Mouse (Mus musculus) limb, embryonic 13.5 days (tissue): ENCODE data around the gene Rpl5. TPM values are rescaled to one million over a fixed set of nuclear protein-coding genes. Genes with fewer than 3 reads are reported as not detected.

ENCODE experiments used
- ATAC-seq: fragments of 200-750 bp; cut with Nextera tagmentation; 2 replicates; pipeline ENCODE4 v1.8.0; 2017; ENCODE audit warnings: low read depth, moderate number of reproducible peaks, moderate TSS enrichment; ENCODE audit not compliant: low FRiP score
- H3K27ac ChIP-seq: fragments of 300-500 bp; sonication (generic); 2 replicates; pipeline ENCODE4 v1.5.1; 2015; ENCODE audit warnings: inconsistent platforms, mild to moderate bottlenecking, moderate library complexity
- H3K27me3 ChIP-seq: fragments of 300-500 bp; sonication (generic); 2 replicates; pipeline ENCODE4 v1.6.1; 2015; ENCODE audit warnings: mild to moderate bottlenecking, inconsistent platforms
- H3K36me3 ChIP-seq: fragments of 300-500 bp; sonication (generic); 2 replicates; pipeline ENCODE4 v1.6.1; 2015; ENCODE audit warnings: inconsistent platforms, mild to moderate bottlenecking, moderate library complexity
- H3K4me1 ChIP-seq: fragments of 300-500 bp; sonication (generic); 2 replicates; pipeline ENCODE4 v1.6.1; 2015; ENCODE audit warnings: inconsistent platforms
- H3K4me2 ChIP-seq: fragments of 300-500 bp; sonication (generic); replicated peaks from 2 replicates; pipeline ENCODE4 v1.6.1; 2015; ENCODE audit warnings: inconsistent platforms, mild to moderate bottlenecking, moderate library complexity
- H3K4me3 ChIP-seq: fragments of 300-500 bp; sonication (generic); 2 replicates; pipeline ENCODE4 v1.5.1; 2015; ENCODE audit warnings: moderate library complexity, mild to moderate bottlenecking, inconsistent platforms
- H3K9ac ChIP-seq: fragments of 300-500 bp; sonication (generic); 2 replicates; pipeline ENCODE4 v1.6.1; 2015; ENCODE audit warnings: mild to moderate bottlenecking, inconsistent platforms
- H3K9me3 ChIP-seq: fragments of 300-500 bp; sonication (generic); 2 replicates; pipeline ENCODE4 v1.6.1; 2016; ENCODE audit warnings: inconsistent platforms
- WGBS: fragments of 180-500 bp; shearing (Covaris S2); methylation state at CpG from one replicate; pipeline ENCODE4 v1.1.7; 2015; 5-methylcytosine and 5-hydroxymethylcytosine counted together
- polyA plus RNA-seq: library from polyadenylated mRNA; unstranded; fragments of >200 nt; fragmentation: Nextera tagmentation; extraction: Ambion mirVana; gene quantifications from 2 replicates; pipeline ENCODE4 v1.2.1, GENCODE M21; 2015

The Rpl5 gene
- polyA plus RNA-seq = 75.5 and 79.7 TPM in 2 replicates

GRCm38 (mm10) chr5:107900206-107901013, at the start of gene Rpl5:
Gene Rpl5 (plus strand): TSS chr5:107900502.
- H3K4me3 ChIP-seq = peak within 1 kb of the TSS; percentile 99
- H3K27me3 ChIP-seq = no peaks in the 10 kb centered on the region
- H3K4me1 ChIP-seq = peaks cover 16% of the 10 kb centered on the region
- no peaks in the 10 kb centered on the region for H3K9me3 ChIP-seq
- WGBS = 4% methylated on average over 66 of the region's 66 CpGs
- ATAC-seq = peak; percentile 97
- peaks cover 34% of the 10 kb centered on the region for H3K36me3 ChIP-seq
- H3K4me2 ChIP-seq = peak within 1 kb of the TSS; percentile 81
- H3K27ac ChIP-seq = peak within 1 kb of the TSS; percentile 86
- peak within 1 kb of the TSS; percentile 98 for H3K9ac ChIP-seq

GRCm38 (mm10) chr5:107853807-107854206, 46.5 kb upstream of the Rpl5 start:
- H3K4me1 ChIP-seq = peaks cover 15% of the 10 kb centered on the region
- peaks cover 6% of the 10 kb centered on the region; the same call in 1 of the 2 replicates for H3K36me3 ChIP-seq
- no peaks in the 10 kb centered on the region for H3K27me3 ChIP-seq
- no peak; the same call in 1 of the 2 replicates for ATAC-seq
- whole genome bisulfite sequencing = 35% methylated on average over 6 of the region's 6 CpGs
- H3K27ac ChIP-seq = peak overlapping the region; percentile 6; the same call in 1 of the 2 replicates
- H3K9ac ChIP-seq = peak overlapping the region; percentile 25; the same call in 1 of the 2 replicates
- H3K9me3 ChIP-seq = 0 out of 2 replicates have a peak, but pooled peaks cover 4% of the 10 kb centered on the region
- H3K4me2 ChIP-seq = no peak overlapping the region
- H3K4me3 ChIP-seq = no peak overlapping the region

- no peak overlapping the region for H3K4me3 ChIP-seq
- 71% methylated on average over 3 of the region's 3 CpGs for WGBS
- no peaks in the 10 kb centered on the region for H3K27me3 ChIP-seq
- ATAC-seq = no peak
- no peak overlapping the region for H3K9ac ChIP-seq
- H3K9me3 ChIP-seq = 0 out of 2 replicates have a peak, but pooled peaks cover 4% of the 10 kb centered on the region
- no peak overlapping the region for H3K27ac ChIP-seq
- H3K4me1 ChIP-seq = peaks cover 12% of the 10 kb centered on the region
- peaks cover 6% of the 10 kb centered on the region; the same call in 1 of the 2 replicates for H3K36me3 ChIP-seq
- H3K4me2 ChIP-seq = no peak overlapping the region
These were observed 45.7 kb upstream of the Rpl5 start for GRCm38 (mm10) chr5:107854556-107854955.

- H3K27ac ChIP-seq = no peak overlapping the region
- no peaks in the 10 kb centered on the region for H3K36me3 ChIP-seq
- peaks cover 12% of the 10 kb centered on the region for H3K4me1 ChIP-seq
- ATAC-seq = no peak
- no peak overlapping the region for H3K4me3 ChIP-seq
- H3K9me3 ChIP-seq = no peaks in the 10 kb centered on the region
- no peaks in the 10 kb centered on the region for H3K27me3 ChIP-seq
- H3K9ac ChIP-seq = no peak overlapping the region
- WGBS = 90% methylated on average over 2 of the region's 2 CpGs
- no peak overlapping the region for H3K4me2 ChIP-seq
These were observed 44.8 kb upstream of the Rpl5 start for GRCm38 (mm10) chr5:107855546-107855945.

- WGBS = 54% methylated on average over 2 of the region's 2 CpGs
- ATAC-seq = no peak
- H3K4me2 ChIP-seq = no peak overlapping the region
These were observed 41.3 kb upstream of the Rpl5 start for GRCm38 (mm10) chr5:107858963-107859362.

GRCm38 (mm10) chr5:107863971-107864370, 36.3 kb upstream of the Rpl5 start:
- peaks cover 17% of the 10 kb centered on the region for H3K4me1 ChIP-seq
- no peaks in the 10 kb centered on the region for H3K9me3 ChIP-seq
- no peak overlapping the region for H3K4me2 ChIP-seq
- H3K27me3 ChIP-seq = no peaks in the 10 kb centered on the region
- H3K4me3 ChIP-seq = no peak overlapping the region
- ATAC-seq = no peak
- H3K9ac ChIP-seq = no peak overlapping the region
- no peaks in the 10 kb centered on the region for H3K36me3 ChIP-seq
- no peak overlapping the region for H3K27ac ChIP-seq
- 79% methylated on average over 3 of the region's 3 CpGs for WGBS

More at GRCm38 (mm10) chr5:107858963-107859362, 41.3 kb upstream of the Rpl5 start:
- no peaks in the 10 kb centered on the region for H3K9me3 ChIP-seq
- H3K9ac ChIP-seq = no peak overlapping the region
- H3K36me3 ChIP-seq = no peaks in the 10 kb centered on the region
- H3K4me3 ChIP-seq = no peak overlapping the region
- no peaks in the 10 kb centered on the region for H3K27me3 ChIP-seq
- H3K4me1 ChIP-seq = peaks cover 9% of the 10 kb centered on the region
- no peak overlapping the region for H3K27ac ChIP-seq

GRCm38 (mm10) chr5:107866127-107867126, 33.9 kb upstream of the Rpl5 start:
- no peak for ATAC-seq
- Histone ChIP-seq H3K4me1 (peaks cover 17% of the 10 kb centered on the region), H3K9me3 (no peaks in the 10 kb centered on the region), H3K27ac (no peak overlapping the region), H3K27me3 (no peaks in the 10 kb centered on the region), H3K4me3 (no peak overlapping the region), H3K4me2 (peak overlapping the region; percentile 9), H3K36me3 (no peaks in the 10 kb centered on the region), H3K9ac (no peak overlapping the region)
- 72% methylated on average over 2 of the region's 2 CpGs for WGBS

GRCm38 (mm10) chr5:107867970-107868904, 32.1 kb upstream of the Rpl5 start:
- peak; percentile 53 for ATAC-seq
- Histone ChIP-seq H3K4me1 (peaks cover 17% of the 10 kb centered on the region), H3K9me3 (no peaks in the 10 kb centered on the region), H3K4me2 (peak overlapping the region; percentile 66), H3K27ac (peak overlapping the region; percentile 96), H3K27me3 (no peaks in the 10 kb centered on the region), H3K4me3 (peak overlapping the region; percentile 81), H3K9ac (peak overlapping the region; percentile 93), H3K36me3 (no peaks in the 10 kb centered on the region)
- WGBS = under 1% methylated on average over 78 of the region's 82 CpGs

- under 1% methylated on average over 58 of the region's 58 CpGs for WGBS
- no peaks in the 10 kb centered on the region for H3K36me3 ChIP-seq
- peak overlapping the region; percentile 96 for H3K27ac ChIP-seq
- no peaks in the 10 kb centered on the region for H3K27me3 ChIP-seq
- H3K9me3 ChIP-seq = no peaks in the 10 kb centered on the region
- peak overlapping the region; percentile 93 for H3K9ac ChIP-seq
- peak overlapping the region; percentile 81 for H3K4me3 ChIP-seq
- peaks cover 17% of the 10 kb centered on the region for H3K4me1 ChIP-seq
- ATAC-seq = peak; percentile 99
- peak overlapping the region; percentile 66 for H3K4me2 ChIP-seq
These were observed 31.3 kb upstream of the Rpl5 start for GRCm38 (mm10) chr5:107868905-107869424.

GRCm38 (mm10) chr5:107869701-107870100, 30.6 kb upstream of the Rpl5 start:
- Histone ChIP-seq H3K36me3 (no peaks in the 10 kb centered on the region), H3K9ac (no peak overlapping the region), H3K27ac (no peak overlapping the region), H3K4me2 (no peak overlapping the region), H3K4me3 (no peak overlapping the region), H3K4me1 (peaks cover 12% of the 10 kb centered on the region), H3K9me3 (no peaks in the 10 kb centered on the region), H3K27me3 (no peaks in the 10 kb centered on the region)
- WGBS = 63% methylated on average over 2 of the region's 2 CpGs
- ATAC-seq = no peak

GRCm38 (mm10) chr5:107873330-107873729, 27.0 kb upstream of the Rpl5 start:
- Histone ChIP-seq H3K4me2 (no peak overlapping the region), H3K27ac (no peak overlapping the region), H3K9me3 (no peaks in the 10 kb centered on the region), H3K27me3 (no peaks in the 10 kb centered on the region), H3K4me1 (no peaks in the 10 kb centered on the region), H3K4me3 (no peak overlapping the region), H3K36me3 (no peaks in the 10 kb centered on the region), H3K9ac (no peak overlapping the region)
- ATAC-seq = no peak
- WGBS = 81% methylated on average over 6 of the region's 6 CpGs
